Mouse (Mus musculus): ENCODE data around the gene Otogl. TPM values are rescaled to one million over a fixed set of nuclear protein-coding genes. Genes with fewer than 3 reads are reported as not detected.

The Otogl gene
- polyA plus RNA-seq, 1 experiment from 2014 or later = not detected

- ATAC-seq (replicated peaks; ENCODE audit: low FRiP score) (no peak), DNase-seq (ENCODE audit: low spot score) (no peak)
- WGBS = 77% methylated on average over 1 of the region's 1 CpGs
Observed at GRCm38 (mm10) chr10:107759624-107760023, 152.3 kb downstream of the Otogl start.

GRCm38 (mm10) chr10:107753471-107753870, 158.5 kb downstream of the Otogl start:
- 97% methylated on average over 3 of the region's 3 CpGs for WGBS
- no peaks in the 10 kb centered on the region for H3K36me3 ChIP-seq (ENCODE audit: control insufficient read depth, insufficient read depth, low read length)
- H3K27me3 ChIP-seq (ENCODE audit: control insufficient read depth, insufficient read depth, low read length) = no peaks in the 10 kb centered on the region
- H3K27ac ChIP-seq (ENCODE audit: low read depth, low read length) = no peak overlapping the region
- no peak overlapping the region for H3K4me2 ChIP-seq (ENCODE audit: low read depth, low read length, severe bottlenecking)
- no peak overlapping the region for H3K4me3 ChIP-seq (ENCODE audit: low read depth, low read length)
- DNase-seq (ENCODE audit: low spot score) (no peak), ATAC-seq (replicated peaks; ENCODE audit: low FRiP score) (no peak)
- no peaks in the 10 kb centered on the region; the same call in 1 of the 2 replicates for H3K4me1 ChIP-seq (replicated peaks; ENCODE audit: control insufficient read depth, insufficient read depth, low read length)
- H3K9me3 ChIP-seq (ENCODE audit: control insufficient read depth, low read length) = no peaks in the 10 kb centered on the region
- H3K9ac ChIP-seq (ENCODE audit: low read length) = no peak overlapping the region

More at GRCm38 (mm10) chr10:107759624-107760023, 152.3 kb downstream of the Otogl start:
- Histone ChIP-seq H3K27me3 (ENCODE audit: control insufficient read depth, insufficient read depth, low read length) (no peaks in the 10 kb centered on the region), H3K9ac (ENCODE audit: low read length) (no peak overlapping the region), H3K9me3 (ENCODE audit: control insufficient read depth, low read length) (no peaks in the 10 kb centered on the region), H3K27ac (ENCODE audit: low read depth, low read length) (no peak overlapping the region), H3K4me1 (replicated peaks; ENCODE audit: control insufficient read depth, insufficient read depth, low read length) (no peaks in the 10 kb centered on the region), H3K4me2 (ENCODE audit: low read depth, low read length, severe bottlenecking) (no peak overlapping the region), H3K4me3 (ENCODE audit: low read depth, low read length) (no peak overlapping the region), H3K36me3 (ENCODE audit: control insufficient read depth, insufficient read depth, low read length) (no peaks in the 10 kb centered on the region)

- Histone ChIP-seq H3K4me2 (ENCODE audit: low read depth, low read length, severe bottlenecking) (peak overlapping the region; percentile 28; the same call in 1 of the 2 replicates), H3K9me3 (ENCODE audit: control insufficient read depth, low read length) (no peaks in the 10 kb centered on the region), H3K9ac (ENCODE audit: low read length) (no peak overlapping the region), H3K27ac (ENCODE audit: low read depth, low read length) (no peak overlapping the region), H3K4me3 (ENCODE audit: low read depth, low read length) (no peak overlapping the region), H3K27me3 (ENCODE audit: control insufficient read depth, insufficient read depth, low read length) (no peaks in the 10 kb centered on the region), H3K36me3 (ENCODE audit: control insufficient read depth, insufficient read depth, low read length) (no peaks in the 10 kb centered on the region), H3K4me1 (replicated peaks; ENCODE audit: control insufficient read depth, insufficient read depth, low read length) (no peaks in the 10 kb centered on the region; the same call in 1 of the 2 replicates)
- ATAC-seq (replicated peaks; ENCODE audit: low FRiP score) (peak; percentile 91), DNase-seq (ENCODE audit: low spot score) (peak; percentile 65)
- 25% methylated on average over 15 of the region's 15 CpGs for WGBS
Observed at GRCm38 (mm10) chr10:107752351-107753143, 159.4 kb downstream of the Otogl start.

GRCm38 (mm10) chr10:107751944-107752343, 160.0 kb downstream of the Otogl start:
- ATAC-seq (replicated peaks; ENCODE audit: low FRiP score) (peak; percentile 47), DNase-seq (ENCODE audit: low spot score) (no peak)
- Histone ChIP-seq H3K9me3 (ENCODE audit: control insufficient read depth, low read length) (no peaks in the 10 kb centered on the region), H3K9ac (ENCODE audit: low read length) (no peak overlapping the region), H3K4me2 (ENCODE audit: low read depth, low read length, severe bottlenecking) (peak overlapping the region; percentile 28; the same call in 1 of the 2 replicates), H3K36me3 (ENCODE audit: control insufficient read depth, insufficient read depth, low read length) (no peaks in the 10 kb centered on the region), H3K4me1 (replicated peaks; ENCODE audit: control insufficient read depth, insufficient read depth, low read length) (no peaks in the 10 kb centered on the region; the same call in 1 of the 2 replicates), H3K27ac (ENCODE audit: low read depth, low read length) (no peak overlapping the region), H3K4me3 (ENCODE audit: low read depth, low read length) (no peak overlapping the region), H3K27me3 (ENCODE audit: control insufficient read depth, insufficient read depth, low read length) (no peaks in the 10 kb centered on the region)
- WGBS = 32% methylated on average over 6 of the region's 6 CpGs

GRCm38 (mm10) chr10:107747566-107747965, 164.4 kb downstream of the Otogl start:
- H3K27ac ChIP-seq (ENCODE audit: low read depth, low read length) = no peak overlapping the region
- no peaks in the 10 kb centered on the region for H3K9me3 ChIP-seq (ENCODE audit: control insufficient read depth, low read length)
- H3K4me2 ChIP-seq (ENCODE audit: low read depth, low read length, severe bottlenecking) = no peak overlapping the region
- no peaks in the 10 kb centered on the region for H3K36me3 ChIP-seq (ENCODE audit: control insufficient read depth, insufficient read depth, low read length)
- no peaks in the 10 kb centered on the region; the same call in 1 of the 2 replicates for H3K4me1 ChIP-seq (replicated peaks; ENCODE audit: control insufficient read depth, insufficient read depth, low read length)
- no peak overlapping the region for H3K9ac ChIP-seq (ENCODE audit: low read length)
- H3K4me3 ChIP-seq (ENCODE audit: low read depth, low read length) = no peak overlapping the region
- WGBS = 18% methylated on average over 5 of the region's 5 CpGs
- no peak for DNase-seq (ENCODE audit: low spot score)
- no peak for ATAC-seq (replicated peaks; ENCODE audit: low FRiP score)
- no peaks in the 10 kb centered on the region for H3K27me3 ChIP-seq (ENCODE audit: control insufficient read depth, insufficient read depth, low read length)

GRCm38 (mm10) chr10:107746717-107747116, 165.2 kb downstream of the Otogl start:
- no peak overlapping the region for H3K27ac ChIP-seq (ENCODE audit: low read depth, low read length)
- H3K36me3 ChIP-seq (ENCODE audit: control insufficient read depth, insufficient read depth, low read length) = no peaks in the 10 kb centered on the region
- ATAC-seq (replicated peaks; ENCODE audit: low FRiP score) (peak; percentile 58; the same call in 1 of the 2 replicates), DNase-seq (ENCODE audit: low spot score) (no peak)
- no peaks in the 10 kb centered on the region for H3K9me3 ChIP-seq (ENCODE audit: control insufficient read depth, low read length)
- no peaks in the 10 kb centered on the region; the same call in 1 of the 2 replicates for H3K4me1 ChIP-seq (replicated peaks; ENCODE audit: control insufficient read depth, insufficient read depth, low read length)
- no peak overlapping the region for H3K9ac ChIP-seq (ENCODE audit: low read length)
- H3K4me2 ChIP-seq (ENCODE audit: low read depth, low read length, severe bottlenecking) = no peak overlapping the region
- H3K4me3 ChIP-seq (ENCODE audit: low read depth, low read length) = no peak overlapping the region
- H3K27me3 ChIP-seq (ENCODE audit: control insufficient read depth, insufficient read depth, low read length) = no peaks in the 10 kb centered on the region
- WGBS = 33% methylated on average over 9 of the region's 9 CpGs

- ATAC-seq (replicated peaks; ENCODE audit: low FRiP score) = no peak
- no peak for DNase-seq (ENCODE audit: low spot score)
- Histone ChIP-seq H3K27me3 (ENCODE audit: control insufficient read depth, insufficient read depth, low read length) (no peaks in the 10 kb centered on the region), H3K4me3 (ENCODE audit: low read depth, low read length) (no peak overlapping the region), H3K9ac (ENCODE audit: low read length) (no peak overlapping the region), H3K4me1 (replicated peaks; ENCODE audit: control insufficient read depth, insufficient read depth, low read length) (no peaks in the 10 kb centered on the region), H3K4me2 (ENCODE audit: low read depth, low read length, severe bottlenecking) (no peak overlapping the region), H3K36me3 (ENCODE audit: control insufficient read depth, insufficient read depth, low read length) (no peaks in the 10 kb centered on the region), H3K27ac (ENCODE audit: low read depth, low read length) (no peak overlapping the region), H3K9me3 (ENCODE audit: control insufficient read depth, low read length) (no peaks in the 10 kb centered on the region)
- WGBS = 88% methylated on average over 5 of the region's 5 CpGs
Observed at GRCm38 (mm10) chr10:107739815-107740214, 172.1 kb downstream of the Otogl start.

GRCm38 (mm10) chr10:107737743-107738142, 174.2 kb downstream of the Otogl start:
- H3K9me3 ChIP-seq (ENCODE audit: control insufficient read depth, low read length) = no peaks in the 10 kb centered on the region
- ATAC-seq (replicated peaks; ENCODE audit: low FRiP score) = no peak
- no peak for DNase-seq (ENCODE audit: low spot score)
- no peaks in the 10 kb centered on the region for H3K4me1 ChIP-seq (replicated peaks; ENCODE audit: control insufficient read depth, insufficient read depth, low read length)
- no peak overlapping the region for H3K4me2 ChIP-seq (ENCODE audit: low read depth, low read length, severe bottlenecking)
- H3K36me3 ChIP-seq (ENCODE audit: control insufficient read depth, insufficient read depth, low read length) = no peaks in the 10 kb centered on the region
- no peak overlapping the region for H3K9ac ChIP-seq (ENCODE audit: low read length)
- no peak overlapping the region for H3K4me3 ChIP-seq (ENCODE audit: low read depth, low read length)
- H3K27ac ChIP-seq (ENCODE audit: low read depth, low read length) = no peak overlapping the region
- WGBS = 83% methylated on average over 6 of the region's 6 CpGs
- no peaks in the 10 kb centered on the region for H3K27me3 ChIP-seq (ENCODE audit: control insufficient read depth, insufficient read depth, low read length)

- no peaks in the 10 kb centered on the region for H3K4me1 ChIP-seq (replicated peaks; ENCODE audit: control insufficient read depth, insufficient read depth, low read length)
- H3K9me3 ChIP-seq (ENCODE audit: control insufficient read depth, low read length) = no peaks in the 10 kb centered on the region
- ATAC-seq (replicated peaks; ENCODE audit: low FRiP score) (no peak), DNase-seq (ENCODE audit: low spot score) (no peak)
- 76% methylated on average over 7 of the region's 7 CpGs for WGBS
- no peaks in the 10 kb centered on the region for H3K36me3 ChIP-seq (ENCODE audit: control insufficient read depth, insufficient read depth, low read length)
- no peak overlapping the region for H3K27ac ChIP-seq (ENCODE audit: low read depth, low read length)
- H3K4me3 ChIP-seq (ENCODE audit: low read depth, low read length) = no peak overlapping the region
- no peaks in the 10 kb centered on the region for H3K27me3 ChIP-seq (ENCODE audit: control insufficient read depth, insufficient read depth, low read length)
- no peak overlapping the region for H3K9ac ChIP-seq (ENCODE audit: low read length)
- no peak overlapping the region for H3K4me2 ChIP-seq (ENCODE audit: low read depth, low read length, severe bottlenecking)
Observed at GRCm38 (mm10) chr10:107735448-107735847, 176.5 kb downstream of the Otogl start.
